Mouse (Mus musculus) B cell, adult 2 months (primary cell): ENCODE results near the gene 1700025G04Rik.

Experiments used
- DNase-seq, 2 experiments: peaks; one replicate each; pipeline ENCODE4 v3.0.0; 2022

Gene 1700025G04Rik

DNA sequence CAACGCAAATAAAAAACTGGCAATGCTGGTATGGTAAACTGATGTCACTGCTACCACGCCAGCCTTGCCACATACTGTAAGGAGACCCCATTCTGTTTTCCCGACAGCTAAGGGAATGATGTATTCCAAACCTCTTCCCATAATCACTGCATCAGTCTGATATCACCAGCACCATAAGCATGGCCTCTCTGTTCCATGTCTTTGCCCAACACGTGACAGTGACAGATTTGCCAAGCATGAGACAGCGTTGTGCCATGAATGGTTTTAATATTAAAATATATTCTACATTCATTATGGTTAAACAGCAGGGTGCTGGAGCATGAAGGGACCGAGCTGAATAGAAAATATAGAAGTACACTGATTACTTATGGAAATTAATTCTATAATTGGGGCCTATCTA is 14.2 kb downstream of the 1700025G04Rik start:
- DNase-seq = no peak

DNA sequence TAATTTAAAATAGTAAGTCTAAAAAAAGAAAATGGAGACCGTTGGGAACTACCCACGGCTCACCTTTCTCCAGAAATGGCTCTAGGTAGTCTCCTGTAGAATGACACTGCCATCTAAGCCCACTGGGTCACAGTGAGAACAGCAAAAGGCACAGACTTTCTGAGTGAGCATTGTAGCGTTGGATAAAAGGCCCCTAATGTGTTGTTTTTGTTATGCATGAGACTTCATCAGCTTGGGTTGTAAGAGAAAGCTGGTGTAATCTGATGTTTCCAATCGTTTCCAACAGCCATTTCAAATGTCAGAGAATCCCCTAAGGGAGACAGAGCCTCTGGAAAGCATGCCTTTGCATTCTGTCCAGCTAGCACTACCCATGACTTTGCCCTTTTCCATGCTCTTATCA is 19.5 kb downstream of the 1700025G04Rik start:
- no peak for DNase-seq

DNA sequence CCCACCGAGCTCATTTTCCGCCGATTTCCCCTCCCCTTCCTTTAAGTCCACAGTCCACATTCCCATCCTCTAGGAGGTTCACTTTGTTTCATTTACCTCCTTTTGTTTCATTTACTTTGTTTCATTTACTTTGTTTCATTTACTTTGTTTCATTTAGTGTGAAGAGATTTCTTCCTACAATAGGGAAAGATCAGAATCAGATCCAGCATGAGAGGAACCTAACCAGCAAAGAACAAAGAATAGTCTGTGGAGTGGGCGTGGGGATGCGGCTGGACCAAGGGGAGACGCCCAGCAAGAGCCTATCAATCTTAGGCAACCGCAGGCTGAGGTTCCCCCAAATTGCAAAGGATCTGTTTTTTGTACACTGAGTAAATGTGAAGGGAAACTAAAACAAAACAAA is 20.2 kb downstream of the 1700025G04Rik start:
- DNase-seq = no peak

DNA sequence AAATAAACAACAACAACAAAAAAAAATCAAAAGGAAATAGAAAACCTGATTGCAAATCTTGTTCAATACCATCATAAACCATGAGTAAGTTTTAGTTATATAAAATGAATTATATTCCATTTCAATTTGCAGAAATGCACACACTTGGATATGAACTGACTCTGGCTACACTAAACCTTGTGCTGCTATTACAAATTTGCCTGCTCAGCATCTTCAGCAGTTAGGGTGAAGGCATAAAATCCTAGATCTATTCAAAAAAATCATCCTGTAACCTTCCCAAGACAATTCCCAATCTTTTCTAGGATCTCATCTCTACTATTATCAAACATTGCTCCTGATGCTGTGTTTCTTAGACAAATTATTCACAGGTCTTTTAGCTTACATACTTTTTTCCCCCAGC is 22.0 kb downstream of the 1700025G04Rik start:
- DNase-seq = no peak

DNA sequence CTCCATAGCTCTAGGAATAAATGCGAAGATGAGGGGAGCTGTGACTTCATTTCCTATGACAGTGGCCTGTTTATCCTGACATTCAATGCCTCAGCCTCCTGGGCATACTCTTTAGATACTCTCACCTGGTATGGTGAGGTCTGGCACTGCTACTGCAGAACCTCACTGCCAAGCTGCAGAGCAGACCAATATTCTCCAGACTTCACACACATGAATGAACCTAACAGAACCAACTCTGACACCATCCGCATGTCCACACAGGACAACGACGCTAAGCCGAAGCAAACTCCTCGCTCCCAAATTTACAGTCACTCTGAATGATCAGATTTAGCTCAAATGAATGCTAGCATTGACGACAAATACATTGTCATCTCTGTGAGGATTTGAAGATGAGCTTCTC is 24.4 kb downstream of the 1700025G04Rik start:
- DNase-seq = no peak

DNA sequence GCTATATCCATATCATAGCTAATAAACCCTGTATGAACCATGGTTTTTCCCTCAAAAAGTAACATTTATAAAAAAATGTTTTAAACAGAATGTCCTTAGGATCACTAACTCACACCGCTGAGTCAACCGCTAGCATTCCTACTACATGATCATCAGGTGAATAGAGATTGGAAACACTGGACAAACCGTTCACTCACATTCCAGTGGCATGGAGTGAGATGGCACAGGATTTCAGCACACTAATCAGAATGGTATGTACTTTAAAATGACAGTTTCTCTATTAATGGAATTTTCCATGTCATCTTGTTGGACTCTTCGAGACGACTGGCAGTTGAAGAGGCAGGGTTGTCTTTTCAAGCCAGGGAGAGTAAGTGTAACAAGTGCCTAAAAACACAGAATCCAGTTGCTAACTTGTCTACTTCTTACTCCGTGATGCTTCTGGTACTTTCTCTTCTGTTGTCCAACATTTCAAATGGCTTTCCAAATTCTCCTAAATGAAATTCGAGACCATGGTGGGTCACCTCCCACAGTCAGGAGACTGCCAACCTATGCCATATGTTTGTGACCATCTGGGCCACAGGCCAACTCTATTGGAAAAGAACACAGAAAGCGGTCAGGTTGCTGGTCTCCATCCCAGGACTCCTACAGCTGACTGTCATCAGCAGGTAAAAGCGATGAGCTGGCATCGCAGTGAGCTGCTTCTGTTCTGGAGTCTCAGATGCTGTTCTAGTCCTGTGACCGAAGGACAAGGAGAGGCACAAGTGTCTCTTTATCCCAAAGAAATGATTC is 26.4 kb downstream of the 1700025G04Rik start:
- DNase-seq = no peak

DNA sequence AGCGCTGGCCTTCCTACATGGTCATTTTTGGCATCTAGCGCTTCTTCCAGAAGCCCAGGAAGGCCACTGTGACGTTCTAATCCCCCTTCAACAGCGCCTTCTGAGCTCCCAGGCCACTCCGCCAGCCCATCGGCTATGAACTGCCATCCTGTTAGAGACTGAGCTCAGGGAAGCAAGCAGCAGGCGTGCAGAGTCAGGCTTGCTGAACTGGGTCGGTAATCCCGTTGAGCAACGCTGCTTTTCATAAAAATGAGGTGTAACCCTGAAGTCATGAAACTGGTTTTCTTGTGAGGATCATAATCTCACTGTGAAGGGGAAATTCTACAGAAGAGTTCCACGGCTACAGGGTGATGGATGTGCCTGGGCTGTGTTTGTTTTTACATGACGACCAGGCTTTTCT is 28.2 kb downstream of the 1700025G04Rik start:
- DNase-seq = no peak

DNA sequence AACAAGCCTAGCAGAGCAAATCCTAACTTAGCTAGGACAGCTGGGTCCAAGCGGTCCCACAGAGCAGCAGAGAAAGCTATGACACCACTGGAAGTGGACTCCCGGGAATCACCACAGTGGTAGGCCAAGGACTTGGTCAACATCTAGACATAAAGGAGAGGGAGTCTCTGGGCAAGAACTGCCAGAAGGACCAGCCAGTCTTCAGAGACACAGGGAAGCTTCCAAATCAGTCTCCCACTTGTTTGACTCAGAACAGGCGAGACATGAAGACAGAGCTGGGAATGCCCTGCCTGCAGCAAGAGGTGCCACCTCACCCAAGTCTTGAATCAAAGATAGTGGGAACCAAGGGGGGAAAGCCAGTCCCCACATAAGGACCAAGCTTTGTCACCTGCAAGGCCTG is 29.7 kb downstream of the 1700025G04Rik start:
- no peak for DNase-seq

DNA sequence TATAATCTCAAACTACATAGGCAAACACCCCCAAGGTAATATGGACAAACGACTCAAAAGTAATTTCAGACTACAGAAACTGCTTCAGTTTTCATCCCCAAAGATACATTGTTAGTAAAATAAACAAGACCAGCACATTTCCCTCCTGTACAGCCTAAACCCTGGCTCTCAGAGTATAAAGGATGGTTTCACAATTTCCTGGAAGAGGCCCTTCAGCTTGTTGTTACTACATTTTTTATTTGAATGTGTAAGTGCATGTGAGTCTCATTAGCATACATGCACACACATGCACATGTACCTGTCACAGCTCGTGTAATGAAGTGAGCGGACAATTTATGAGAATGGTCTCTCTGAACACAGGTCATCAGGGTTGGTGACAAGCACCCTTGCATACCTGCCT is 31.1 kb downstream of the 1700025G04Rik start:
- no peak for DNase-seq

DNA sequence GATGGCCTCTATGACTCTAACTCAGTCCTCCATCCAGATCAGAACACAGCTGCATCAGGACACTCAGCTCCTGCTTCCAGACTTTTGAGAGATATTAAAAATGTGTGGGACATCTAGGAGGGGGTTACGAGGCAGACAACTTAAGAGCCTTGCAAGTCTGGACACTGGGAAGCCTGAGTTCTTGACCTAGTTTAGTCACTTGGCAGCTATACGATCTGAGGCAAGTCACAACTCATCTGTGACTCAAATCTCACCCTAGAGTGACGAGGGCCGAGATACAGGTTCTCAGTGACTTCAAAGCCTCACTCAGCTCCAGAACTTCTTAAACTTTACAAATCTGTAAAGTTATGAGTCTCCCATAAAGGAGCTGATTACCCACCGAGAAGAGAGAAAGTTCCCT is 36.8 kb downstream of the 1700025G04Rik start:
- DNase-seq = no peak

DNA sequence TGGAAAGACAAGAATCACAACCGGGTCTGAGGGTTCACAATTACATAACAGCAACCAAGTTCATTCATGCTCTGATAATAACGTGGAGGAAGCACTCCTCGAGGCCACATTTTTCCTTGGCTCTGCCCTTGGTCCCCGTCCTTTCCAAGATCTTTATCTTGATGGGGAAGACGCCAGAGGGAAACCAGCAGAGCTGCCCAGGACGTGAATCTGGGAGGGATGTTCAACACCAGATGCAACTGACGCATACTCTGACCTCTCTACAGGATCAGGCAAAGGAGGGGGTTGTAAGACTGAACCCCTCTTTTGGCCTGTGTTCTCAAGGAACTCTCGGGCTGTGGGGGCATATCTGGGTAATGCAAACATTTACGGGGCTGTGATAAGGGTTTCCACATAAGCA is 38.1 kb downstream of the 1700025G04Rik start:
- no peak for DNase-seq

DNA sequence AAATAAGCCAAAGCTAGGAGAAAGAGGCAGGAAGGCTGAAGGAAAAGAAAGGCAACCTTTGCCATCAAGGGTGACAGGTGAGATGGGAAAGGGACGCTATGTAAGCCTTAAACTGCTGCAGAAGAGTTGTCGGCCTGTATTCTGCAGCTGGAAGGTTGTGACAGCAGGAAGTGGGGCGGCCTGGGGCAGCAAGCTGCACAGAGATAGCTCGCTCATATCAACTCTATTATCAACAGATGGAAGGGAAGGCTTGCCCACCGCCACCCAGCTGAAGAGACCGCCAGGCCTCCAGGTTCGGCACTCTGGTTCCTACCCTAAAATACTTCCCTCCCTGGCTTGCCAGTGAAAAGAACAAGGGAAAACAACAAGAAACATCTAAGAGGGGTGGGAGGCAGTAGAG is 39.9 kb downstream of the 1700025G04Rik start:
- no peak for DNase-seq

DNA sequence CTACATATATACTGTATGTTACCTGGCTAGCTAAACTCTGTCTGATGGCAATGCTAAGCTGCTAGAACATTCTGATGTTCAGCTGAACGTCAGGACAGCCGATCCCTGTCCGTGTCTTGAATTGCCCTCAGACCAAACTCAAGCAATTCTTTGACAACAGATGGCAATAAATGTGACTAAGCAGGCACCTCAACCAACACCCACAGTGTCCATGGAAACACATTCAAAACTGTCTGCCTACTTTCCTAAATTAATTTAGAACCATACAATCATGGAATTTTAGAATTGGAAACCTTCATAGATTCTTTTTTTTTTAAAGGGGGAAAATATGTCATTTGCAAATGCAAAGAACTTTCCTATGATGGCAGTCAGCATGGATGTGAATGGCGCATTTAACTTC is 41.6 kb downstream of the 1700025G04Rik start:
- DNase-seq = no peak

DNA sequence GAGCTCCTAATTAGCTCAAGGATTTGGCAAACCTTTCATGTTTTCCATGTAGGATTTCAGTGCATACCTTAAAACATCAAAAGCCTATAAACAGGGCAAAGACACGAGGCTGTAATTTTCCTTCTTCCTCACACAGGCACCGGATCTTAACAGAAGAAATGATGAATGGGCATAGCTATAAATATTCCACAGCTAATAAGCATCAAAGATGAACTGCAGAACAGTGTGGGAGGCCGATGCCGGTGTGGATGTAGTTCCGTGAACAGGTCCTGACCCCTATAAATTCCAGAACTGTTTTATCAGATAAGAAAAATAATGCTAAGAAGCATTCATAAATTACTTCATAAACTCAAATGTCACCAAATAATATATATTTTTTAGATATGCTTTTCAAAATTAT is 42.5 kb downstream of the 1700025G04Rik start:
- no peak for DNase-seq

DNA sequence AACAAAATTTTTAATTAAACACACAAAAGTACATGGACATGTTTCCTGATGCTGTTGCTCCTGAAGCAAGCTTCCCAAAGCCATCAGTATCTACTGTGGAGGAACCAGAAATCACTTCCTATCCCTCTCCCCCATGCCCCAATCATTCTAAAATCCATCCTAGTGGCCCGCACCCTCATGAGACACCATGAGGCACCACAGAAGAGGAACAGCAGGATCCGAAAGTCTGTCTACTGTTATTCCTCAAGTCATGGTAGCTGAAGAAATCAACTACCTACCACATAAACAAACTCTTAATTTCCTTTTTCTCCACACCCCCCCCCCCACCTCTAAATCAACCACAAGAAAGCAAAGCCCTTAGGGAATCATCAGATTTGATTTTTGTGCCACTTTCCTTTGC is 46.5 kb downstream of the 1700025G04Rik start:
- DNase-seq = no peak

DNA sequence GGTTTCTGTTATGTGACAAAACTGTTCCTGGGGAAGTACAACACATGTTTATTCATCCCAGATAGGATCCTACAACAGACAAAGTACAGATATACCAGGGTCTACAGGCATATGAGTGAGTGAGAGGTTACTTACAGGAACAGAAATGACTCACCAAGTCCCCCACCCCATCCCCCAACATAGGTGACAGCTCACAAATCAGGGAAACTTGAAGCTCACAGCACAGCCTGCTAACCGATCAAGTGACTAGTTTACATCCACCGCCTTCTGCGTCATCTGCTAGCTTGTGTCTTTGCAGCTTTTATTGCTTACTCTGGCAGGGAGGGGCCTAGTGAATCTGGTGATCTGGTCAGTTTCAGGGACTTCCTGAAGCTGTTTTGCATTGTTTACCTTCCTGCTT is 47.5 kb downstream of the 1700025G04Rik start:
- DNase-seq = no peak

DNA sequence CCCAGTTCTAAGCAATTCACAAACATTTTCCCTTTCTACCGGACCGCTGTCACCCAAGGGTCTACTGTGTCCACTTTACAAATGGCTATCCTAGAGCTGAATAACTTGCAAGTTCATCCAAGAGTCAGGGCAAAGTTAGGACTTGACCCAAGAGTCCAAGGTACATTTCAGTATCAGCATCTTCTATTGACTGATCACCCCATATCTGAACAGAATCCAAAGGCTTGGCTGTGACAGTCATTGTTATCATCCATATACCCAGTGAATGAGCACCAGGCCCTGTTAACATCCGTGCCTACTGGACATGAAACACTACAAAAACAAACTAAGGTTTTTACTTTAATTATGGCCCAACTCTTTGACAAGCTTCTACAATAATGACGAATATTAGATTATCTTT is 48.9 kb downstream of the 1700025G04Rik start:
- DNase-seq = no peak

DNA sequence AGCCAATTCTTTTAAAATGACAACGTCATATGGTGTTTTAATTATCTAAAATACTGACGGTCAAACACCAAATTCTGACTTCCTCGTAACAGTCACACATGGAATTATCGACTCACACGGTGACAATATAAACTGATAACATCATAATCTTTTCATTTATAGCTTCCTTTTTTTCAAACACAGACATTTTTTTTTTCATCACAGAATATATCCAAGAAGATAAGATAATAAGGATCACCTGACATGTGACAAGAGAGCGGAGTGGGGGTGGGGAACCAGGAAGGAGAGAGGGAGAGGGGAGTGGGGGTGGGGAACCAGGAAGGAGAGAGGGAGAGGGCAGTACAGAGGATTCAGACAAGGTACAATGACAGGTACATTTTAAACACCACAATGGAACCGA is 49.9 kb downstream of the 1700025G04Rik start:
- DNase-seq = no peak

DNA sequence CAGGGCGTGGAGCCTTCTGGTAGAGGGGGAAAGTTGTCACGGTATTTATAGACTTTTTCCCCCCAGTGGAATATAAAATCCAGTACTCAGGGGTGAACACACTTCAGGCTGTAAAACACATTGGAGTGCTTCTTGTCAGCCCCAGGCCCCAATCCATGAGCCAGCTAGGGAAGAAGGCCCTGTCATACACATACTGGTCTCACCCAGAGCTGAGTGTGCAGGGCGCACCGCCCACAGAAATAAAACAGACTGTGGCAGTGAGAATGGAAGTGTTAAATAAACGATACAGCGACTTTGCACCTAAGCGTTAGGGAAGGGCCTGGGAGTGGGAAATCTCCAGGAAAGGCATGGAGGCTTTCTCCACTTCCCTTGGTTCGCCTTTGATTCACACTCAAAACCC is 50.3 kb downstream of the 1700025G04Rik start:
- DNase-seq = no peak

DNA sequence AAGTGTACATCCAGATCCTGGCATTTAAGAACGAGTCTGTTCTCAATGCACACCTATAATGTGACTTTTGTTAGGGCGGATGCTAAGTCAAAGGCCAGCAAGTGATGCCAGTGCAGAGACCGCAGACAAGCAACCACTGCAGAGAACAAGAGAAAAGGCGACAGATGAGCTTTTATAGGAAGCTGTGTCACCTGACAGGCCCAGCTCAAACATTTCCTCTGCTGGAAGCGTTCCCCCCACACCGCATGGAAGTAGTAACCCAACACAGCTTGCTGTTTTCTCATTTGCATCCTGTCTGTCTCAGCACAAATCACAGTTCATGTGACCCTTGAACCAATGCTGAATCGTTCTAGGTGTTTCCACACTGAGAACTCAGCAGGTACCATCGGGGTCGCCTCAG is 51.8 kb downstream of the 1700025G04Rik start:
- DNase-seq = no peak

DNA sequence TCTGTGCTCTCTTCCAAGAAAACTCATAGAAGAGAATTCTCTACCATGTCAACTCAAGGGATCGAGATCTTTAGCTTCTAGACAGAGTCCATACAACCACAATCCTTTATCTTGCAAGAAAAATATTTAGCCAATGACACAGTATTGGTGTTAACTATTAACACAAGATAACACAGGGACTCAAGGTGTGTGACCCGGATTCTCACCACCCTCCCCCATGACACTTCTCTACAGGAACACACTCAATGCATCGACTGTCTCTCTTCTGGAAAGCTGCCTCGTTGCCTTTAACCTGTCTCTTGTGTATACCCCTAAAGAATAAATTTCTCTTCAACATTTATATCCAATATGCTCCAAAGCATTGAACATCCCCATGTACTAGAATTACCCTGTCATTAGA is 52.3 kb downstream of the 1700025G04Rik start:
- DNase-seq = no peak

DNA sequence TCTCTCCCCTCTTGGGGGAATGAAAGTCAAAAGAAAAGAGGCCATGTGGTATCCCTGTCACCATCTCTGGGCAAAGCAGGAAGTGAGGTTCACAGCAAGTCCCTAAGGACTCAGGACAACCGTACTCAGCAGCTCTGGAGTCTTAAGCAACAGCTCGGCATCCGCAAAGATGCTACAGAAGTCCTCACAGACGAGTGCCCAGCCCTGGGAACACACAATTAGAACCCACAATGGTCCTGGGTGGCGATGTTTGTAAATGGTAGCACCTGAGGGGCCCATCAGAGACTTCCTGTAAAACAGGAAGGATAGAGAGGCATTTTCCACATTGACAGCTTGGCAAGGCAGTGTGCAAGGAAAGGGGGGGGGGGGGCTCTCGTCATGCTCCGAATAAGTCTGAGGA is 55.2 kb downstream of the 1700025G04Rik start:
- no peak for DNase-seq

DNA sequence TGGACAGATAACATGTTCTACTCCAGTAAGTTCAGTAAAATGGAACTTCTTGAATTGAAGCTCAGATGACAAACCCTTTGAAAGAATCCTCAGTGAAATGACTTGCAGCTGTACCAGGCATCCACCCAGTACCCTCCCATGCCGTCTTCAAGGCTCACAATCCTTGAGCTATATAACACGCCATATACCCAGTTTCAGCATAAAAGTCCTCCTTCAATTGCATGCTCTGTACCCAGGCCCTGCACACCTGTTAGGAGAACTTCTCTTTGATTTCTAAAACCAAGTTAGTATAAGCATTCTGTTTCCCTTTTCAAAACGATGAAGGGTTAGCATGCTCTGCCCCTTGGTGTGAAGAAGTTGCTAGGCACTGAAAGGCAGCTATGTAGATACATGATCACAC is 56.2 kb downstream of the 1700025G04Rik start:
- no peak for DNase-seq

DNA sequence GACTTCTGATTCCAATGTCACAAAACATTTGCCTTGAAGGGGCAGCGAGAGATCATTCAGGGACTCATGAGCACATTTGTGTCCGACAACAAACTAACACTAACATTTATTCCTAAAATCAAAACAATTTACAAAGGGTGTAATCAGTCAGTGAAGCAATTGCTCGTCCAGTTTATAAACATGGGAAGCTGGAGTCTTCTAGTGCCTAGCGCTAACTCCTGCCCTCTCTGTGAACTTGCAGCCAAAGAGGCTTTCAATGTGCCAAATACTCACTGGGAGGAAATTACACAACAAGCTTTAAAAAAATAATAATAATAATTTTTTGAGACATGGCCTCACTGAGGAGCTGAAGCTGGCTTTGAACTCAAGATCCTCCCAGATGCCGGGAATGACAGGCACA is 57.8 kb downstream of the 1700025G04Rik start:
- no peak for DNase-seq

DNA sequence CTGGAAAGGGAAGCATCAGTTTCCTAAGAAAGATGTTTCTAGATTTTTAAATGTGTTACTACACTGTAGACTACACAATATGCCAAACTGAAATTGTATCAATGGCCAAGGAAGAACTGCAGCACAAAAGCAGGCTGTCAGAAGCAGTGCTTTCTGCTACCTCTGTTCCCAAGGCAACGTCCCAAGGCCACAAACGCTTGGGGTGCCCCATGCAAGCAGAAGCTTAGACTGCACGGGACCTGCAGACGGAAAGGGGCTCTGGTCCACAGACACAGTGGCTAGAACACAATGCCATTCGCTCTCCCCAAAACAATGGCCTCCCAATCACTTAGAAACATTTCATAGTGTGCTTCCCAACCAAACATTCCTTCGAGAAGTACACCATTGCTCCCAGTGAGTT is 59.4 kb downstream of the 1700025G04Rik start:
- DNase-seq = no peak
